Mouse (Mus musculus): ENCODE results near the gene Defb13. TPM values are rescaled to one million over a fixed set of nuclear protein-coding genes. Genes with fewer than 3 reads are reported as not detected.
"Not testable (repeated sequence)": the region's sequence is repeated elsewhere in the genome, so short reads cannot be mapped to it uniquely, and the experiment has no call there.

Defb13 gene
- not detected in 2 replicates for total RNA-seq (2014; fragmentation: Nextera tagmentation)
- total RNA-seq (2017): not detected in 2 replicates

DNA sequence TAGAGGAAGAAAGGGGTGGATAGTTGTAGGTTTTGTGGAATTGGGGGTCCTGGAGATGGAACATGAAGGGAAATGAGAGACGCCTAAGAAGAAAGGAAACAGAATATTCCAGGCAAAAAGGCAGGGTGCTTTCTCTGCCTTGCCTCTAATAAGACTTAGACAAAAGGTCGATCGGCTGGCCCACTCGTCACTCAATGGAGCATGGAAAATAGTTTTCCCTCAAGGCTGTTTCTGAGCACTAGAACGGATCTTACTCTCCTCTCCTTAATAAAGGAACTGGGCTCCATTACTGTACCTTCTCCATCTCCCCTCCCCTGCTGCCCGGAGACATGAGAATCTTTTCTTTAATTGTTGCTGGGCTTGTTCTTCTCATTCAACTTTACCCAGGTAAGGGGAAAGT, at the start of gene Defb13:
Gene Defb13, plus strand, starts transcription at position 301 of the 400 bp plus-strand sequence.
- ATAC-seq (replicated peaks; ENCODE audit: low FRiP score, low TSS enrichment, poor library complexity, severe bottlenecking): no peak

DNA sequence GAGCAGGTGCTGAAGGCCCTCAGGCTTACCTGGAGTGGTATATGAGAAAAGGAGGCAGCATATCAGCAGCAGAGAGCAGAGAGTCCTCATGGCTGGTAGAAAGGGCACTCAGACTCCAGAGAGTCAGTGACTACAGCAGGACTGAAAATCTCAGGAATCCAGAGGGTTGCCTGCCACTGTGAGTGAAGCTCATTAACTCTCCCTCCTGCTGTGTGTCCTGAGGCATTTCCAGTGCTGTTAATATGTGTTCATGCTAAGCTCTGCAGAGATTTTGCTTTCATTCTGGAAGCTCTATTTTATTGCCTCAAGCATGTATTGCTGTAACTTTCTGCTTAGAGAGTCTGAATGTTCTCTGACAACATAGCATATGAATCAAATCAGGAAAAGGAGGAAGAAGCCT, 40.3 kb upstream of the Defb13 start, which contains the start of gene Defb11:
Gene Defb11, minus strand, starts transcription at position 123 of the 400 bp plus-strand sequence.
- ATAC-seq (replicated peaks; ENCODE audit: low FRiP score, low TSS enrichment, poor library complexity, severe bottlenecking): not testable (repeated sequence)

DNA sequence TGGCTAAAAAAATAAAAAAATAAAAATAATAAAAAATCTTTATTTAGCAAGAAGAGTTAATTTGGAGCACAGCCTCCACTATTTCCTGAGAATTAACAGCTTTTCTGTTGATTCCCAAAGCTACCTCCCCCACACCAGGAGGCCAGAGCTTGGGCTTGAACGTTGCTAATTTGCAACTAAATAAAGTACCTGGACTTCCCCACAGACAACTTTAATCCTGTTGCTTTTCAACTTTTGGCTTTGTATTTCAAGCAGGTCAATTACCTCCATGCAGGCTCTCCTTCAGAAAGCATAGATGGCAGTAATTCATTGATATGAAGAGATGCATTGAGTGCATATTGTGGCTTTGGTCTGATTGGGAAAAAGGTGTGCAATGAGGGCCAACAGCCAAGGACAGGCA, 34.6 kb upstream of the Defb13 start:
- no peak for ATAC-seq (replicated peaks; ENCODE audit: low FRiP score, low TSS enrichment, poor library complexity, severe bottlenecking)

DNA sequence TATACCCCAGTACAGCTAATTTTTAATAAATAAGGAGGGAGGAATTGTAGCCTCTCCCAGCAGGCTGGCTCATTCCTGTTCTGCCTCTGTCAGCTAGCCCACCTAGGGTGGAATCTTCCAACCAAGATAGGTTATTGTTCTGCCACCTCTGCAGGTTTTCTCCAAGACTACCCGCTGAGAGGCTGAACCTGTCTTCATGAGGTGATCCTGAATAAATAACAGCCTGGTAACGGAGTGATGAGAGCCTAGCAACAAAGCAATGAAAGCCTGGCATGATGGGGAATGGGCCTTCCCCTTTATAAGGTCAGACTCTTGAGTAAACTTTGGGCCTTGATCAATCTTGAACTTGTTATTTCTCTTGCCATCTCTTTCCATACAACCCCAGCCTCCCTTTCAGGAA, 34.0 kb upstream of the Defb13 start:
- no peak for ATAC-seq (replicated peaks; ENCODE audit: low FRiP score, low TSS enrichment, poor library complexity, severe bottlenecking)

DNA sequence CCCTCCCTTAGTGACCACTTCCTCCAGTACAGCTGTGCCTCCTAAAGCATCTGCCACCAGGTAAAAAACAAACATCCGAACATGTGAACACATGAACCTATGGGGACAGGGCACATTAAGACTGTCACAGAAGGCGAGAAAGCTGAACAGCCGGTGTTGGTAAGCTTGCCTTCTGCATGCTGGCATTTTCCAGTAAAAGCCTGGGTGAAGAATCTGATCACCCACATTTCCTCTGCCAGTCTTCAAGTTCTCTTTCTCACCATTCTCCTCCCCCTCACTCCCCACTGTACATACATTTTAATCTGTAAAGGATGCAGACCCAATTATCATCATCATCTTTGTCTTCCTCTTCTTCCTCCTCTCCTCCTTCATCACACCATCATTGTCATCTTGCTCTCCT, 30.9 kb upstream of the Defb13 start:
- ATAC-seq (replicated peaks; ENCODE audit: low FRiP score, low TSS enrichment, poor library complexity, severe bottlenecking): no peak

DNA sequence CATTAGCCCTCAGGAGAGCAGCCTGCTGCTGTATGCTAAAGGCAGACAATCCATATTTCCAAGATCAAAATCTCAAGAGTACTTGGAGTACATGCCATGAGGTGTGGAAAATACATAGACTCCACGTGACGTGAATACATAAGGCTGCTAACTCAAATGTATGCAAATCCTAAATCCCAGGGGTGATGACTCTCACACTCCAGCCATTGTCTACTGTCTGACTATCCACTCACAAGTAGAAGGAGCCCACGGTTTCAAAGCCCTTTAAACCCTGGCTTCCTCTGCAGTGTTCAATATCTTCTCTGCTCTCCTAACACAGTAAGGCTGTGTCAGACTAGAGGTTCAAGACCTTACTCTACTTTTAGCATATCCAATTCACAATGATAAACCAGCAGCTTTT, 15.8 kb upstream of the Defb13 start:
- not testable (repeated sequence) for ATAC-seq (replicated peaks; ENCODE audit: low FRiP score, low TSS enrichment, poor library complexity, severe bottlenecking)

DNA sequence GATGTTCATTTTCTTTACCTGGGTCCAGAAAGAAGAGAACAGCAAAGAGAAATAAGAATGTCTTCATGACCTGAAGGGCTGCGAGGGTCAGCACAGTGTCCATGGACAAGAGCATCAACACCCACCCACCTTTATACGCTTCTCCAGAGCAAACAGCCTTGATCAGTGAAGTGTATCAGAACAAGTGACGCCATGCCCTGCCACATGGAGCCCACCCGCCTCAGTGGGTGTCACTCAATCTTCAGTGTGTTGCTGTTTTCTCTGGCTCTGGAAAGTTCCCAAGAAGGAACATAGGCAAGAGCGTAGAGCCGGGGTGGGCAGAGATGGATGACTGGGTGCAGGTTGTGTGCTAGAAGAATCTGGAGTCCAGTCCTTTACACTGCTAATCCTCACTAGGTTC, 14.0 kb upstream of the Defb13 start, which contains the start of gene Defb15:
Gene Defb15, minus strand, starts transcription at position 101 of the 400 bp plus-strand sequence.
- no peak for ATAC-seq (replicated peaks; ENCODE audit: low FRiP score, low TSS enrichment, poor library complexity, severe bottlenecking)

DNA sequence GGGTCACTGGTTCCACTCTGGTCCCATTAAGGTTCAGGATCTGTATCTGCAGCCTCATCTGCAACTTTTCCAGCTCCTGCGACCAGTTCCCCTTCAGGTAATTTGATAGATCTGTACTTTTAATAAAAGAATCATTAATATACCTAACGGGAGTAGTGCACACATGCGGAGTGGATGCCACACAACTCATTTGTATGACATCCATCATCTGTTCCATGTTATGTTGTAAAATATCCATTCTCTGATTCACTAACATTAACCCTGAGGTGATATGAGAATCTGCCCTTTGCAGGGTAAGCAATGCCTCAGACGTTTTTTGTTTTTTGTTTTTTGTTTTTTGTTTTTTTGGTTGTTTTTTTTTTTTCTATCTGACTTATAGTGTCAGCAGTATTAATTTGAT, 8.5 kb upstream of the Defb13 start, which contains the start of gene Defb35:
Gene Defb35, plus strand, starts transcription at position 301 of the 400 bp plus-strand sequence.
- ATAC-seq (replicated peaks; ENCODE audit: low FRiP score, low TSS enrichment, poor library complexity, severe bottlenecking): not testable (repeated sequence)

DNA sequence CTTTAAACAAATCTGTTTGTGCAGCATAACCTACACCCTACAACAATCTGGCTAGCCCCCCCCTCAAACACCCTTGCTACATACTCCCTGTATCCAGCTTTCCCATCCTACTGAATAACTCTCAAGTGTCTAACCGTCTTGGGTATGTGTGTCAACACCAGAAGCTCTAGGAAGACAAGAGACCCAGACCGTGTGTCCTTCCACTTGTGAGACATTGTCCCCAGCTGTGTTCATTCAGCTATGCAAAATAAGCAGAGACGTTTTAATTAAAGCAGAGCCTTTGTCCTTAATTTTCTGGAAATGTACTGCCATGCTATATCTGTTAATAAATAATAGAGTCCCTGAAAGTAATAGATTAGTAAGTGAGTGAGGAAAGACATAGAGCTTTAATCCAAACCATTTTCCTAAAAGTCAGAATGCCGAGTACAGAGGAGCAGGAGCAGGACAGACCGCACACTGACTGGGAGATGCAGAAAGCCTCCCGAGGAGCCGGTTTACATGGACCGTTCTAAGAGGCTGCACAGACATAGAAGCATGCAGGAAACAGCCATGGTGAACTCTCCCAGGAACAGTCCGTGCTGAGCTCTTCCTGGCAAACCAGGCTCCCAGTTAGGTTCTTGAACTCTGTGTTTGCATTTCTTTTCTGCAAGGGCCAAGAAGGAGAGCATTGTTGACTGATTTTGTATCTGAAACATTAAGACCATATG, 902 bp downstream of the Defb13 start:
- ATAC-seq (replicated peaks; ENCODE audit: low FRiP score, low TSS enrichment, poor library complexity, severe bottlenecking): no peak

DNA sequence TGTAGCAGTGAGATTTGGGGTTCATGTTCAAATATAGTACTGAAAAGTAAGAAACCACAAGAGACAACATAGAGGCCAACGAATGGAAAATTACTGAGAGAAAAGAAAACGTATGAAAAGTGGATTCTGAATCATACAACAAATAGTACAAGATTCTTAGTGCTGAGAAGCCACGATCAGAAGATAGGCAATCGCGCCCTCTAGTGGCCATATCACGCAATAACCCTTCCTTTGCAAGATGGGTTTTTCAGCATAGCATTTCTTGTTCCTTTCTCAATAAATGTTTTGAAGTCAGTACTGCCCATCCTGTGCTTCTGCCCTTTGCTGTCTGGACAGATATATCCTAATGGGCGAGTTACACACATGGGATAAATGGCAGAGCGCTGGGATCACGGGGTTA, 8.8 kb downstream of the Defb13 start:
- ATAC-seq (replicated peaks; ENCODE audit: low FRiP score, low TSS enrichment, poor library complexity, severe bottlenecking): peak; percentile 61; the same call in 1 of the 2 replicates

DNA sequence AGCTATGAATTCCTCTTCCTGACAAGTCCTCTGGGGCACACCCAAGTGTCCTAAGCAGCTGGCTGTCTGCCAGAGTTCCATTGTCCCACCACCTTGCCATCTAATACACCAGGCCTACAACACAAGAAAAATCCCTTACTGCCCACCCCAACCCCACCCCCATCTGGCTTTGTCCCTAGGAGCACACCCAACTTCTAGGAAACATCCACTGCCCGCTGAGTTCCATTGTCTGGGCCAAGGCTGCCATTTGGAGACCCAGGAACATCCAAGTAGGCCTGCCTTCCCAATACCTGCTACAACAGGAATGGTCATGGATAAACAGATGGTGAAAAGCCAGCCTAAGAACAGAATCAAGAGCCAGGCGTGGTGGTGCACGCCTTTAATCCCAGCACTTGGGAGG, 9.8 kb downstream of the Defb13 start:
- ATAC-seq (replicated peaks; ENCODE audit: low FRiP score, low TSS enrichment, poor library complexity, severe bottlenecking): no peak

DNA sequence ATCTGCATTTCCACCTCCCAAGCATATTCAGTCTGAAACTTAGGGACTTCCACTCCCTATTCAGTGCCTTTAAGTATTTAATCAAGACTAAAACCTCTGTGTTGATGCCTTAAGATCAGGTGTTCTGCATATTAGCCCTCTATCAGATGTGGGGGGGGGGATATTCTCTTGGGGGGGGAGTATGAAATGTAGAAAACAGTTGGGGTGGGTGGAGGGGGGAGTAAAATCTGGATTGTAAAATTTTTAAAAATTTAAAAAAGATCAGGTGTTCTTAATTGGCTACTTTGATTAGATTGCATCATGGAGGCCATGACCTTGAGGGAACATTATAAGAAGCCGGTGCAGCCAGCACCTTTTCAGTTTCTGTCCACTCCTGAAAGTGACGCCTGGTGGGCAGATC, 11.9 kb downstream of the Defb13 start, which contains the start of gene Fam90a1a:
Gene Fam90a1a, plus strand, starts transcription at position 301 of the 400 bp plus-strand sequence.
- ATAC-seq (replicated peaks; ENCODE audit: low FRiP score, low TSS enrichment, poor library complexity, severe bottlenecking): no peak

DNA sequence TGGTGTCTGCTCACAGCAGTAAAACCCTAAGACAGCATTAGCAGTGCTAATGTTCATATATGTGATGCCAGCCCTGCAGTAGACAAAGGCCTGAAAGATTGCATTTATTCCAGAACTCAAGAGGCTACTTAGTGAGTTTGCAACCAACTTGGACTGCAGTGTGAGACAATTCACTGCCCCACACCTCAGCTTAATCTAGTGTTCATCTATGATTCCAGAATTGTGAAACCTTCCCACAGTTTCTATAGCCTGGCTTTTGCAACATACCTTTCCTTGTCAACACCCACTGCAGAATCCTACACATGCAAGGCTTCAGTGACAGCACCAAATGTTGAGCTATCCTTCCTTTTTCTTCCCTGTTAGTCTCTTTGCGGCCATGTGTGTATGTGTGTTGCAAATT, 20.1 kb downstream of the Defb13 start:
- ATAC-seq (replicated peaks; ENCODE audit: low FRiP score, low TSS enrichment, poor library complexity, severe bottlenecking): no peak

DNA sequence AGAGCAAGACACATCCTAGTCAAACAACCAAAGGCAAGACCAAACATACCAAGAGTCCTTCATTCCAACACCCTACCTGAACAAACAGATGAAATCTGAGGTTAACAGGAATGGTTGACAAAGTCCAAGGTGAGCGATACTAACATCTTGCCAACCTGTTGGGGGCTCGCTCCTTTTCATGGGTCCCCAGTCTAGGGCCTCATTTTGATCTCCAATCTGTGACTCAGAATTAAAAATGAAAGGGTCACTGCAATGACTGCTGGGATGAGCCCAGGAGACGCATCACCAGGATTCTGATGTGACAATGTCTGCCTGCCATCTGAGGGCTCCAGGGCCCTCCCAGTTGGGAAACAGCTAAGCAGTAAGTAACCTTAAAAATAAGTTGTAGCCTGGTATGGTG, 22.9 kb downstream of the Defb13 start, which contains the start of gene Ccdc70:
Gene Ccdc70, plus strand, starts transcription at position 301 of the 400 bp plus-strand sequence.
- ATAC-seq (replicated peaks; ENCODE audit: low FRiP score, low TSS enrichment, poor library complexity, severe bottlenecking): no peak

DNA sequence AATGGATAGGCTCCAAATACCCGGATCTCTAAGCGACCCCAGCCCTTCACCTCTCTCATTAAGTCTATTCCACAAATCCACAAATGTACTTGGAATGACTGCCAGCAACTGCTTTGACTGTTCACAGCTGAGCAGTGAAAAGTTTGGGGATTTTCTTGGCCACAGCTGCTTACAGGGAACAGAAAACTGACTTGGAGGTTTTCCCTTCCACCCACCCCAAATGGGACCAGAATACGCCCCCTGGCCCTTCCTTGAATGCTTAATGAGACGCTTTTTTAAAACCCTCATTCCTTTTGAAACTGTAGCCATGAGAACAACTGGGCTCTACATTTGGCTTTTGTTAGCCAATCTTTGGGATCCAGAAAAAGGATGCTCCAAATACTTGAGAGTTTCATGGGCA, 31.6 kb downstream of the Defb13 start:
- ATAC-seq (replicated peaks; ENCODE audit: low FRiP score, low TSS enrichment, poor library complexity, severe bottlenecking): no peak

DNA sequence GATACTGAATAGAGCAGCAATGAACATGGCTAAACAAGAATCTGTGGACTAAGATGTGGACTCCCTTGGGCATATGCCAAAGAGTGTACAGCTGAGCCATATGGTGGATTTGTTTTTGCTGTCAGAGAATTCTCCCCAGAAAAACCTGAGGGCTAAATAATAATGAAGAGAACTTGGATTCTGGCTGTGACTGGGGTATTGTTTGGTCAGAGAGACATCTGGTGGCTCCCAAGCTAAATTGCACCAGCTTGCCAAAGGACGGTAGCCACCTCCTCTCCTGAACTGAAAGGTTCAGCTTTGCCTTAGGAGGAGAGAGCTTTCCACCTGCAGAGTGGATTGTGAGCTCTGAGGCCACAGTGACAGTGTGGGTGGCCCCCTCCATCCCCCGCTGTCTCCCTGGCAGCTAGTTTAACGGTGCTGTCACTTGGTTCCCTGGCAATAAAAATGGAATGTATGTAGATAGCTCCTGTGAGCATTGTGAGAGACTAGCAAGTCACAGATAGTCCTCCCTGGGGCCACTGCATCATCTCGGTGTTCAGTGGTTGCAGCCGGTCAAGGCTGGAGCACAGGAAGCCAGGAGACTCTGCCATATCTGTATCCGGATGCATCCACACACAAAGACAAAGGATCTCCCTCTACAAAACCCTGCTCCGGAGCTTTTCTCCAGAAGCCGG, 35.2 kb downstream of the Defb13 start:
- ATAC-seq (replicated peaks; ENCODE audit: low FRiP score, low TSS enrichment, poor library complexity, severe bottlenecking): no peak

DNA sequence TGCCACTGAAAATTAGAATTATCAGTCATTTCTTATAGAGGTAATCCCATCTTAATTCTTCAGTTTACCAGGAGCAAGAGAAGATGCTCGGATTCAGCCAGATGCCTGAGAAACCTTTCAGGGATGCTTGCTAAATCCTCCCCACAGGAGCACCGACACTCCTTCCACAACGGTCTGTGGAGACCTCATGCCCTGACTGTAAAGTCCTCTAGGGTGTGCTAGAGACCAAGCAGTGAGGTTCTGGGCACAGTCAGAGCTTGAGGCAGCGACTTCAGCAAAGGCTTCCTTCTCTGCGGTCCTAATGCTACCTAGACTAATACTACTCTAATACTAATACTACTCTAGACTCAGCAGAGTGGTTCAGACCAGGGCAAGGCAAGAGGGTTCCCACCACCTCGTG, 45.6 kb downstream of the Defb13 start:
- ATAC-seq (replicated peaks; ENCODE audit: low FRiP score, low TSS enrichment, poor library complexity, severe bottlenecking): peak; percentile 83

DNA sequence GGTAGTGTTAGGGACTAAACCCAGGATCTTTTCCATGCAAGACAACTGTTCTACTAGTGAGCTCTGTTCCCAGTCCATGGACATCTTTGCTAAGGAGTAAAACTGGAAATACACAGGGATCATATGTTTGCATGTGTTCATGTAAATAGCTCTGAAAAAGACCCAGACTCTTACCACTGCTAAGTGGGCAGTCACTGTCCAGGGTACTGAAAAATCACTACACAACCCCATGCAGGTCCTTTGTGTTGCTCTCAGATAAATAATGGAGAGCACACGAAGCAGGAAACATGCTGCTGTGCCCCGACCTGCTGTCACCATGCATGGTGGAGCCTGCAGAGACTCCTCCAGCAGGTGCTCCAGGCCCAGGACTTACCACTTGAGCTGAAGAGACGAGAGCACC, 48.6 kb downstream of the Defb13 start:
- ATAC-seq (replicated peaks; ENCODE audit: low FRiP score, low TSS enrichment, poor library complexity, severe bottlenecking): no peak

Measured in megakaryocyte-erythroid progenitor cell, adult 5-6 weeks (primary cell).